Mouse (Mus musculus) myocyte (in vitro differentiated cells): Measurements from ENCODE around the gene Igf2bp1. TPM values are rescaled to one million over a fixed set of nuclear protein-coding genes. Genes with fewer than 3 reads are reported as not detected.

ENCODE experiments used
- H3K27me3 ChIP-seq: one replicate; pipeline ENCODE4 v1.6.1; 2011; ENCODE audit not compliant: control insufficient read depth, insufficient read depth, insufficient read length
- H3K36me3 ChIP-seq: one replicate; pipeline ENCODE4 v1.6.1; 2011; ENCODE audit not compliant: control insufficient read depth, insufficient read depth
- H3K4me2 ChIP-seq: one replicate; pipeline ENCODE4 v1.6.1; 2011; ENCODE audit warnings: low read depth, control low read depth
- H3K4me3 ChIP-seq: one replicate; pipeline ENCODE4 v1.5.1; 2011; ENCODE audit warnings: mild to moderate bottlenecking, control low read depth, moderate library complexity
- H3K79me2 ChIP-seq: one replicate; pipeline ENCODE4 v1.6.1; 2011; ENCODE audit not compliant: control insufficient read depth, insufficient read depth
- H3ac ChIP-seq: one replicate; pipeline ENCODE4 v1.6.1; 2011; ENCODE audit not compliant: control insufficient read depth, insufficient read length
- CEBPB ChIP-seq: IDR thresholded peaks from 2 replicates; pipeline ENCODE4 v1.6.1; 2011; ENCODE audit warnings: mild to moderate bottlenecking, moderate library complexity; ENCODE audit not compliant: poor library complexity, insufficient read depth, severe bottlenecking
- E2F4 ChIP-seq: IDR thresholded peaks from one replicate; pipeline ENCODE4 v1.6.1; 2011; ENCODE audit warnings: mild to moderate bottlenecking, control low read depth, moderate library complexity; ENCODE audit not compliant: insufficient read depth
- MAX ChIP-seq: IDR thresholded peaks from one replicate; pipeline ENCODE4 v1.6.1; 2011; ENCODE audit warnings: low read depth, mild to moderate bottlenecking, control low read depth
- MYOD1 ChIP-seq, 3 experiments: IDR thresholded peaks; one replicate each; pipeline ENCODE4 v1.6.1; 2011; ENCODE audit warnings: control low read depth in 2 of 3, low read depth in 2 of 3, mild to moderate bottlenecking in 2 of 3, moderate library complexity in 1 of 3; ENCODE audit not compliant: insufficient read length in 2 of 3, control insufficient read depth in 1 of 3
- MYOG ChIP-seq, 3 experiments: IDR thresholded peaks; one replicate each; pipeline ENCODE4 v1.6.1; 2011; ENCODE audit warnings: control low read depth in 2 of 3, low read depth in 2 of 3, mild to moderate bottlenecking in 2 of 3; ENCODE audit not compliant: insufficient read length in 2 of 3, control insufficient read depth in 1 of 3, insufficient read depth in 1 of 3
- POLR2A ChIP-seq: IDR thresholded peaks from one replicate; pipeline ENCODE4 v1.6.1; 2011; ENCODE audit warnings: low read depth, mild to moderate bottlenecking, control low read depth, moderate library complexity; ENCODE audit not compliant: insufficient read length
- POLR2AphosphoS2 ChIP-seq: IDR thresholded peaks from one replicate; pipeline ENCODE4 v1.6.1; 2011; ENCODE audit warnings: low read depth, control low read depth; ENCODE audit not compliant: insufficient read length
- REST ChIP-seq: IDR thresholded peaks from one replicate; pipeline ENCODE4 v1.6.1; 2011; ENCODE audit warnings: mild to moderate bottlenecking, control low read depth, moderate library complexity; ENCODE audit not compliant: insufficient read depth, insufficient read length
- SRF ChIP-seq: IDR thresholded peaks from one replicate; pipeline ENCODE4 v1.6.1; 2011; ENCODE audit warnings: low read depth; ENCODE audit not compliant: control insufficient read depth, insufficient read length
- TCF12 ChIP-seq: IDR thresholded peaks from one replicate; pipeline ENCODE4 v1.6.1; 2011; ENCODE audit warnings: mild to moderate bottlenecking, control low read depth; ENCODE audit not compliant: poor library complexity, insufficient read depth, severe bottlenecking
- TCF3 ChIP-seq: IDR thresholded peaks from one replicate; pipeline ENCODE4 v1.6.1; 2011; ENCODE audit warnings: low read depth, control low read depth; ENCODE audit not compliant: insufficient read length
- USF1 ChIP-seq: IDR thresholded peaks from one replicate; pipeline ENCODE4 v1.6.1; 2011; ENCODE audit warnings: low read depth, mild to moderate bottlenecking, control low read depth, moderate library complexity
- polyA plus RNA-seq: library from polyadenylated mRNA; unstranded; fragments of >200 nt; fragmentation: generic; extraction: Trizol; gene quantifications from one replicate; pipeline ENCODE4 v1.2.1, GENCODE M21; 2012; ENCODE audit warnings: missing spikeins

Igf2bp1 gene
- 0.30 TPM for polyA plus RNA-seq

DNA sequence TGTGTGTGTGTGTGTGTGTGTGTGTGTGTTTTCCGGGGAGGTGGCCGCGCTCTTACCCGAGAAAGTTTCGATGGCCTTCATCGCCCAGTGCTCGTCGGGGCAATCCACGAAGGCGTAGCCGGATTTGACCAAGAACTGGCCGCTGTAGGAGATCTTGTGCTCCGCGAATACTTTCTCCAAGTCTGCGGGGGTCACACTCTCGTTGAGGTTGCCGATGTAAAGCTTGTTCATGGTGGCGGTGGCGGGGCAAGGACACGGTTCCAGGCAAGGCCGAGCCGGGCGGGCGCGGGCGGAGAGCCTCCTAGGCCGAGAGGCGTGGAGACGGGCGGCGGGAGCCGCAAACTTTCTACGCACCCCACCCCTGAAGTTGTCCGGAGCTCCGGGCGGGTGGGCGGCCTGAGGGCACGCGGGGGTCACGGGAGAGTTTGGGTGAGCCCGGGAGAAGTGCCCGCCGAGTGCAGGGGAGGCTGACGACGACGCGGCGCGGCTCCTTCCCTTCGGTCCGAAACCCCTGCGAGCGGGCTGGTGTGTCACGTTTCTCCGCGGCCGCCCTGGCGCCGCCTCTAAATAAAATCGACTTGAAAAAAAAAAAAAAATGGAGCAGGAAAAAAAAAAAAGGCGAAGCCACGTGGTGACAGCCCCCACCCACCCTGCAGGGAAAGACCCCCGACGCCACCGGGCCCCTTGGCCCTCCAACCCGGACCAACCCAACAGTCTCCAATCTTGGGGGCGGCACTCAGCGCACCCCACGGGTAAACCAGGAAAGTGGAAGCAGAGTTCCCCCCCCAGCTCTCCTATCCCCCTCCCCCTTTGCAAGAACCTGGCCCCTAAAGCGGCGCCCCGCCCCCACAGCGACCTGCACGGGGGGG, at the start of gene Igf2bp1:
Igf2bp1 (minus strand) TSS at position 538 of the 869 bp plus-strand sequence.
- H3K27me3 ChIP-seq, result peaks cover 50% of the 10 kb centered on the region
- no peak within 1 kb of the TSS for H3K4me3 ChIP-seq
- no peak within 1 kb of the TSS for H3ac ChIP-seq
- H3K4me2 ChIP-seq, result no peak within 1 kb of the TSS
- TF ChIP-seq TCF3 (no peak), MAX (no peak), POLR2AphosphoS2 (no peak), POLR2A (no peak), SRF (no peak), REST (no peak), CEBPB (no peak)
- H3K79me2 ChIP-seq, result no peaks in the 10 kb centered on the region
- H3K36me3 ChIP-seq, result no peaks in the 10 kb centered on the region

- Histone ChIP-seq H3K4me3 (no peak overlapping the region), H3K4me2 (no peak overlapping the region), H3ac (no peak overlapping the region), H3K36me3 (peaks cover 63% of the 10 kb centered on the region), H3K27me3 (no peaks in the 10 kb centered on the region), H3K79me2 (peaks cover 3% of the 10 kb centered on the region)
- TF ChIP-seq REST, result no peak
- no peak for TF ChIP-seq POLR2A
- no peak for TF ChIP-seq CEBPB
Measured at GRCm38 (mm10) chr11:96050854-96051253, 45.1 kb upstream of the Igf2bp1 start.

DNA sequence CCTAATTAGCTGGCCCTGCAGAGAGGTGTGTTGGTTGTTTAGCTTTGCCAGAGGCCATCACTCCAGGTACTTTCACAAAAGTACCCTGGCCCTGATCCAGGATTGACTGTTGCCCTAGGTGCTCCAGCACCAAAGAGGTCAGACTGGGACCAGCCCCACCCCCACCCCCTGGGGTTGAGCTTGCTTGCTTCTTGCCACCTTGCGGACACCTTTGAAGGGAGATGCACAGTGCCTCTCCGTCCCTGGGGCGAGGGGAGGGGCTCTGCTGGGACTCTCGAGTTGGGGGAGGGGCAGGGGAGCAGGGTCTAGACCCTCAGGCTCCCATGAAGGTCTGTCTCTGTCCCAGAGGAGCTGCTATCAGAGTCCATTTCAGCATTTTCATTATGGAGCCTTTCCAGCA, 44.2 kb upstream of the Igf2bp1 start:
- TF ChIP-seq POLR2AphosphoS2 (no peak), POLR2A (no peak), MAX (no peak), TCF12 (no peak), CEBPB (no peak), TCF3 (no peak)
- Histone ChIP-seq H3K4me2 (no peak overlapping the region), H3ac (no peak overlapping the region), H3K27me3 (no peaks in the 10 kb centered on the region), H3K36me3 (peaks cover 58% of the 10 kb centered on the region), H3K4me3 (no peak overlapping the region), H3K79me2 (no peaks in the 10 kb centered on the region)

DNA sequence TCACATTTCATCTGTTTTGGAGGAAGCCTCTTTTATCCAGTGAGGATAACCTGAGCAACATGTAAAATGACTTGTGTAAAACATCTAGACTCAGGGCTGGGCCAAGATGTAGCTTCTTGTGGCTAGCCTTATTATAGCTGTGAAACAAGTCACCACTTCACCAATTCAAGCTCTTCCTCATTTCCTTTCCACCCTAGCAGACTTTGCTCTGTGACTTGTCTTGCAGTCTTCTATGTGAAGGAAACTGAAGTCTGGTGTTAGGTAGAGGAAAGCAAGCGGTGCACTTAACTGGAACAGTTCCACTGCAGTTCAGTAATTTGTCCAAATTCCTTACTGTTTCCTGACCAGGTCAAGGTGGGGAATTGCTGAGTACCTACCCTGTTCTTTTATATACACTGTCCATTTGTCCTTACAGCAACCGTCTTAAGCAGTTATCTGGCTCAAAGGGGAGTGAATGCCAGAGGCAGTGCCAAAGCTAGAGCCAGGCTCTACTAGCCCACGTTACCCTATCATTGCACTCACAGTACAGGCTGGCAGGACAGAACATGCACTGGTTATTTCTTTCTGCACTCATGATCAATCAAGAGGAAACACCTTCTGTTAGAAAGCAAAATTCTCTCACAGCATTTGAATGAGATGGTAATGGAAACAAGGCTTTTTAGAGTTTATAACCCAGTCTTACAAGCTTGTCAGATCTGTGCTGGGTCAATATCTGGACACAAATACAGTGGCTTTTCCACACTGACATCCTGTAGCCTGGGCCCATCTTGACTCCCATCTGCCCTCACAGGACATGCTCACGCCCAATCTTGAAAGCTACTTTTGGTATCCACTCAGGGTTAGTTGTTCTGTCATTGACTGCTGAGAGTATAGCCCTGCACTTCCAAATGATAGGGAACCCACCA, 42.0 kb upstream of the Igf2bp1 start:
- no peak overlapping the region for H3K4me2 ChIP-seq
- no peak overlapping the region for H3ac ChIP-seq
- TF ChIP-seq POLR2AphosphoS2 (peak; percentile 53), POLR2A (no peak)
- no peak overlapping the region for H3K4me3 ChIP-seq
- H3K27me3 ChIP-seq, result no peaks in the 10 kb centered on the region
- no peaks in the 10 kb centered on the region for H3K79me2 ChIP-seq
- H3K36me3 ChIP-seq, result peaks cover 51% of the 10 kb centered on the region

GRCm38 (mm10) chr11:96046793-96047192, 41.1 kb upstream of the Igf2bp1 start:
- no peak overlapping the region for H3K4me2 ChIP-seq
- no peaks in the 10 kb centered on the region for H3K79me2 ChIP-seq
- peaks cover 52% of the 10 kb centered on the region for H3K36me3 ChIP-seq
- TF ChIP-seq E2F4 (no peak), TCF12 (no peak), MYOG (IDR thresholded peaks at IDR 0.05; ENCODE audit: control insufficient read depth in 1 of 3, insufficient read depth in 1 of 3, insufficient read length in 2 of 3, low read depth in 2 of 3) (no peak), USF1 (no peak), POLR2AphosphoS2 (no peak), POLR2A (no peak), SRF (no peak), TCF3 (no peak), MYOD1 (IDR thresholded peaks at IDR 0.05; ENCODE audit: control insufficient read depth in 1 of 3, insufficient read length in 2 of 3, low read depth in 2 of 3) (no peak), REST (no peak), CEBPB (no peak), MAX (no peak)
- no peak overlapping the region for H3K4me3 ChIP-seq
- no peak overlapping the region for H3ac ChIP-seq
- no peaks in the 10 kb centered on the region for H3K27me3 ChIP-seq
